Mouse (Mus musculus): Measurements from ENCODE around the gene Fgd4. TPM values are rescaled to one million over a fixed set of nuclear protein-coding genes. Genes with fewer than 3 reads are reported as not detected.

Fgd4 gene
- polyA plus RNA-seq, 1 experiment, result 0.11 TPM

- TF ChIP-seq MYOD1 (IDR thresholded peaks at IDR 0.05; ENCODE audit: control insufficient read depth, insufficient read length, low read depth) (no peak), MYOG (IDR thresholded peaks at IDR 0.05; ENCODE audit: control insufficient read depth, extremely low read depth, insufficient read length) (no peak), CTCF (IDR thresholded peaks at IDR 0.05; ENCODE audit: control insufficient read depth, insufficient read depth, insufficient read length) (no peak), MAX (IDR thresholded peaks at IDR 0.05) (no peak), FOSL1 (IDR thresholded peaks at IDR 0.05; ENCODE audit: insufficient read depth, low read length, poor library complexity, severe bottlenecking) (no peak), USF1 (IDR thresholded peaks at IDR 0.05; ENCODE audit: low read depth) (no peak), CEBPB (IDR thresholded peaks at IDR 0.05; ENCODE audit: low read depth) (no peak)
- H3K4me3 ChIP-seq (ENCODE audit: insufficient read depth, poor library complexity, severe bottlenecking), result no peak overlapping the region
- no peak overlapping the region for H3ac ChIP-seq (ENCODE audit: control insufficient read depth, insufficient read length, low read depth)
- no peaks in the 10 kb centered on the region for H3K79me2 ChIP-seq (ENCODE audit: control insufficient read depth, insufficient read depth)
- H3K27me3 ChIP-seq (ENCODE audit: control insufficient read depth, insufficient read depth, insufficient read length), result no peaks in the 10 kb centered on the region
- H3K36me3 ChIP-seq (ENCODE audit: control insufficient read depth, insufficient read depth), result no peaks in the 10 kb centered on the region
- H3K79me3 ChIP-seq (ENCODE audit: low read depth), result no peaks in the 10 kb centered on the region
Observed at GRCm38 (mm10) chr16:16566786-16567185, 33.6 kb downstream of the Fgd4 start.

DNA sequence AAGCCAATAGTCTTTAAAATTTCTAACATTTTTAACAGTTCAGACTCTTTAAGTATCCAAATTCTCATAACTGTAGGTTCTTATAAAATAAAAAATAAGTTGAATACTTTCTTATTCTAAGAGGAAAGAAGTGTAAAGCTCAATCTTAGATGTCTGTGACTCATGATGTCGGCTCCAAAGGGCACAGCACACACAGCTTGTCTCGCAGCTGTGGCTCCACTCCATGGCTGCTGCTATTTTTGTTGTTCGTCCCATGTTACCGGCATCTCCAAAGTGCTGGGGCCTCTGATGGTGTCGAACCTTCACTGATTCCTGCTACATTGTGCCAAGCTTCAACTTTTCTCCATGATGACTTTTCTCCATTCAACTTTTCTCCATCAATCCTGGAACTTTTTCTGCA, 34.1 kb downstream of the Fgd4 start:
- Histone ChIP-seq H3K79me3 (ENCODE audit: low read depth) (no peaks in the 10 kb centered on the region), H3K79me2 (ENCODE audit: control insufficient read depth, insufficient read depth) (no peaks in the 10 kb centered on the region), H3K27me3 (ENCODE audit: control insufficient read depth, insufficient read depth, insufficient read length) (no peaks in the 10 kb centered on the region), H3K36me3 (ENCODE audit: control insufficient read depth, insufficient read depth) (no peaks in the 10 kb centered on the region), H3K4me3 (ENCODE audit: insufficient read depth, poor library complexity, severe bottlenecking) (no peak overlapping the region), H3ac (ENCODE audit: control insufficient read depth, insufficient read length, low read depth) (no peak overlapping the region)
- no peak for TF ChIP-seq MAX (IDR thresholded peaks at IDR 0.05)

GRCm38 (mm10) chr16:16565786-16566185, 34.6 kb downstream of the Fgd4 start:
- H3K79me2 ChIP-seq (ENCODE audit: control insufficient read depth, insufficient read depth), result no peaks in the 10 kb centered on the region
- H3K36me3 ChIP-seq (ENCODE audit: control insufficient read depth, insufficient read depth), result no peaks in the 10 kb centered on the region
- TF ChIP-seq USF1 (IDR thresholded peaks at IDR 0.05; ENCODE audit: low read depth) (no peak), MAX (IDR thresholded peaks at IDR 0.05) (no peak), FOSL1 (IDR thresholded peaks at IDR 0.05; ENCODE audit: insufficient read depth, low read length, poor library complexity, severe bottlenecking) (no peak), CTCF (IDR thresholded peaks at IDR 0.05; ENCODE audit: control insufficient read depth, insufficient read depth, insufficient read length) (no peak), MYOG (IDR thresholded peaks at IDR 0.05; ENCODE audit: control insufficient read depth, extremely low read depth, insufficient read length) (no peak), MYOD1 (IDR thresholded peaks at IDR 0.05; ENCODE audit: control insufficient read depth, insufficient read length, low read depth) (no peak)
- H3K4me3 ChIP-seq (ENCODE audit: insufficient read depth, poor library complexity, severe bottlenecking), result no peak overlapping the region
- no peaks in the 10 kb centered on the region for H3K79me3 ChIP-seq (ENCODE audit: low read depth)
- no peak overlapping the region for H3ac ChIP-seq (ENCODE audit: control insufficient read depth, insufficient read length, low read depth)
- H3K27me3 ChIP-seq (ENCODE audit: control insufficient read depth, insufficient read depth, insufficient read length), result no peaks in the 10 kb centered on the region

DNA sequence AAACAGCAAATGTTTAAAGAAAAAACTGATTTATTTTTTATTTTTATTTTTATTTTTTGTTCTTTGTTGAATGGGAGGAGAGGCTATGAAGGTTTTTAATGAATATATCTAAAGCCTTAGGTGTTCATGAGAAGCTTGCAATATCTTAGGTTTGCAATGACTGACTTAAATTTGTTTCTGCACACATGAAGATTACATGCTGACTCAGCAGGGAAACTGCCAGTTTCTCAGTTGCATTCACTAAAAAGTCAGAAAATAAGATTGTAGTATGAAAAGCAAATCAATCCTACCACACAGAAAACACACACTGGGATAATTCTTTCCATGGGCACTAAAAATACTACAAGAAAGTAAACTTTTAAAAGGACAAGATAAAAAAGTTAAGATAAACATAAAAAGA, 39.6 kb downstream of the Fgd4 start:
- no peaks in the 10 kb centered on the region for H3K79me3 ChIP-seq (ENCODE audit: low read depth)
- H3K4me3 ChIP-seq (ENCODE audit: insufficient read depth, poor library complexity, severe bottlenecking), result no peak overlapping the region
- H3K36me3 ChIP-seq (ENCODE audit: control insufficient read depth, insufficient read depth), result no peaks in the 10 kb centered on the region
- H3K27me3 ChIP-seq (ENCODE audit: control insufficient read depth, insufficient read depth, insufficient read length), result no peaks in the 10 kb centered on the region
- H3K79me2 ChIP-seq (ENCODE audit: control insufficient read depth, insufficient read depth), result no peaks in the 10 kb centered on the region
- H3ac ChIP-seq (ENCODE audit: control insufficient read depth, insufficient read length, low read depth), result no peak overlapping the region
- TF ChIP-seq USF1 (IDR thresholded peaks at IDR 0.05; ENCODE audit: low read depth) (no peak), MYOG (IDR thresholded peaks at IDR 0.05; ENCODE audit: control insufficient read depth, extremely low read depth, insufficient read length) (no peak), CTCF (IDR thresholded peaks at IDR 0.05; ENCODE audit: control insufficient read depth, insufficient read depth, insufficient read length) (no peak), MAX (IDR thresholded peaks at IDR 0.05) (no peak), MYOD1 (IDR thresholded peaks at IDR 0.05; ENCODE audit: control insufficient read depth, insufficient read length, low read depth) (no peak), CEBPB (IDR thresholded peaks at IDR 0.05; ENCODE audit: low read depth) (no peak), FOSL1 (IDR thresholded peaks at IDR 0.05; ENCODE audit: insufficient read depth, low read length, poor library complexity, severe bottlenecking) (no peak)

DNA sequence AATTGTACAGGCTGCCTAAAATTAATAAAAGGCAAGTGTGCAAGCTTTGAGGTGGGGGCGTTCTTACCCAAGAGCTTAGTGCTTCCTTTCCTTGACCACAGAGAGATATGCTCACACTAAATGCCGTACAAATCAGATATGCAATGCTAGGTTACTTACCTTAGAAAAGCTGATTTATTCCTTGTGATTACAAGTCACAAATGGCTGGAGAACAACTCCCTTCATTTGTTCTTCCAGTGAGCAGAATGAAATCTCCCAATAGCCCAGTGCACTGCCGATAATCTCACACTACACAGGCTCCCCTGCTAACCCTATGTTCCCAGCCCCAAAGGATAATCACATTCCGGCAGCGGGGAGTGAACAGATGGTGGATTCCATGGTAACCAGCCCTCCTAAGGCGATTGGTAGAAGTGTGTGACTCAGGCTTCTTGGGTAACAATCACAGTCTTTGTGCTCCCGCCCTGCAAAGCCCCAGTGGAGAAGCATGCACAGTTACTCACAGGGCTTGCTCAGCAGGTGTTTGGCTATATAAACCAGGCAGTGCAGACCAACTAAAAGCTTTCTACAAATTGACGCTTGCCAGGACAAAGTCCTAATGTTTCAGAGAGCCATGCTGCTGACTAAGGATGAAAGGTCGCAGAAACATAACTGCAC, 40.3 kb downstream of the Fgd4 start:
- no peak for TF ChIP-seq MYOG (IDR thresholded peaks at IDR 0.05; ENCODE audit: control insufficient read depth, extremely low read depth, insufficient read length)
- peak; percentile 48 for TF ChIP-seq MYOD1 (IDR thresholded peaks at IDR 0.05; ENCODE audit: control insufficient read depth, insufficient read length, low read depth)
- TF ChIP-seq MAX (IDR thresholded peaks at IDR 0.05), result peak; percentile 34
- TF ChIP-seq FOSL1 (IDR thresholded peaks at IDR 0.05; ENCODE audit: insufficient read depth, low read length, poor library complexity, severe bottlenecking), result no peak
- TF ChIP-seq USF1 (IDR thresholded peaks at IDR 0.05; ENCODE audit: low read depth), result no peak
- TF ChIP-seq CTCF (IDR thresholded peaks at IDR 0.05; ENCODE audit: control insufficient read depth, insufficient read depth, insufficient read length), result no peak
- TF ChIP-seq CEBPB (IDR thresholded peaks at IDR 0.05; ENCODE audit: low read depth), result no peak
- no peak overlapping the region for H3K4me3 ChIP-seq (ENCODE audit: insufficient read depth, poor library complexity, severe bottlenecking)
- no peak overlapping the region for H3ac ChIP-seq (ENCODE audit: control insufficient read depth, insufficient read length, low read depth)
- H3K79me3 ChIP-seq (ENCODE audit: low read depth), result no peaks in the 10 kb centered on the region
- H3K79me2 ChIP-seq (ENCODE audit: control insufficient read depth, insufficient read depth), result no peaks in the 10 kb centered on the region
- no peaks in the 10 kb centered on the region for H3K27me3 ChIP-seq (ENCODE audit: control insufficient read depth, insufficient read depth, insufficient read length)
- no peaks in the 10 kb centered on the region for H3K36me3 ChIP-seq (ENCODE audit: control insufficient read depth, insufficient read depth)

Measured in C2C12 (cell line).